Mouse (Mus musculus) CH12.LX (cell line): ENCODE measurements around the gene Ssx2ip. TPM values are rescaled to one million over a fixed set of nuclear protein-coding genes. Genes with fewer than 3 reads are reported as not detected.

Experiments
- DNase-seq: peaks from one replicate; pipeline ENCODE4 v3.0.0-alpha.2; 2013; ENCODE audit errors: extremely low read depth
- H3K27ac ChIP-seq: 2 replicates; pipeline ENCODE4 v1.5.1; 2012; ENCODE audit warnings: low read depth, mild to moderate bottlenecking, control low read depth, moderate library complexity; ENCODE audit not compliant: insufficient read depth
- H3K27me3 ChIP-seq: replicated peaks from 2 replicates; pipeline ENCODE3; 2012; ENCODE audit warnings: inconsistent platforms
- H3K36me3 ChIP-seq, 2 experiments: replicated peaks in 1 of 2; 2 replicates each; pipeline versions ENCODE3 to v1.6.1; 2012; ENCODE audit warnings: inconsistent platforms in 1 of 2, low read length in 1 of 2, mild to moderate bottlenecking in 1 of 2, mixed read lengths in 1 of 2, moderate library complexity in 1 of 2; ENCODE audit not compliant: control insufficient read depth in 1 of 2, insufficient read depth in 1 of 2
- H3K4me1 ChIP-seq, 2 experiments: 2 replicates each; pipeline ENCODE4 v1.6.1; 2012; ENCODE audit warnings: inconsistent platforms in 1 of 2, moderate library complexity in 1 of 2; ENCODE audit not compliant: insufficient read depth in 2 of 2, control insufficient read depth in 1 of 2
- H3K4me2 ChIP-seq: 2 replicates; pipeline ENCODE4 v1.6.1; 2012; ENCODE audit warnings: low read depth, mild to moderate bottlenecking, control low read depth; ENCODE audit not compliant: poor library complexity, insufficient read depth, severe bottlenecking
- H3K4me3 ChIP-seq, 3 experiments: fragments of 150-350 bp in 1 of 3; sonication (generic) in 1 of 3; replicated peaks in 1 of 3; 2 replicates each; pipeline versions ENCODE3 to v1.5.1; 2011 to 2012; ENCODE audit warnings: low read depth in 2 of 3, low read length in 2 of 3, mild to moderate bottlenecking in 2 of 3, moderate library complexity in 2 of 3, control low read depth in 1 of 3, improper control_type of control experiment in 1 of 3, inconsistent platforms in 1 of 3, mixed read lengths in 1 of 3; ENCODE audit not compliant: poor library complexity in 1 of 3
- H3K79me2 ChIP-seq: replicated peaks from 2 replicates; pipeline ENCODE4 v1.6.1; 2012; ENCODE audit warnings: mild to moderate bottlenecking, moderate library complexity; ENCODE audit not compliant: control insufficient read depth, poor library complexity, insufficient read depth, severe bottlenecking; ENCODE audit errors: extremely low read depth
- H3K9ac ChIP-seq: 2 replicates; pipeline ENCODE4 v1.6.1; 2012; ENCODE audit warnings: low read depth, mild to moderate bottlenecking, control low read depth, moderate library complexity; ENCODE audit not compliant: insufficient read depth
- H3K9me3 ChIP-seq: replicated peaks from 2 replicates; pipeline ENCODE3; 2012; ENCODE audit warnings: low read length, inconsistent platforms, mixed read lengths
- BHLHE40 ChIP-seq: IDR thresholded peaks from 2 replicates; pipeline ENCODE4 v1.6.1; 2011; ENCODE audit warnings: mild to moderate bottlenecking, low read depth, low read length, improper control_type of control experiment
- CHD2 ChIP-seq: IDR thresholded peaks from 2 replicates; pipeline ENCODE4 v1.6.1; 2011; ENCODE audit warnings: low read length, improper control_type of control experiment
- ELF1 ChIP-seq: IDR thresholded peaks from 2 replicates; pipeline ENCODE4 v1.6.1; 2014; ENCODE audit warnings: low read depth, mild to moderate bottlenecking, inconsistent platforms, low read length, improper control_type of control experiment
- ETS1 ChIP-seq: conservative IDR thresholded peaks from 2 replicates; pipeline ENCODE4 v1.6.1; 2012; ENCODE audit warnings: low read depth, mild to moderate bottlenecking, inconsistent platforms, low read length, improper control_type of control experiment, moderate library complexity
- GABPA ChIP-seq: IDR thresholded peaks from 2 replicates; pipeline ENCODE4 v1.6.1; 2012; ENCODE audit warnings: low read depth, low read length, improper control_type of control experiment, inconsistent platforms; ENCODE audit not compliant: insufficient replicate concordance
- JUN ChIP-seq: IDR thresholded peaks from 2 replicates; pipeline ENCODE4 v1.6.1; 2011; ENCODE audit warnings: low read depth, mild to moderate bottlenecking, low read length, improper control_type of control experiment, moderate library complexity; ENCODE audit not compliant: insufficient read depth
- MAZ ChIP-seq: IDR thresholded peaks from 2 replicates; pipeline ENCODE4 v1.6.1; 2012; ENCODE audit warnings: low read depth, mild to moderate bottlenecking, inconsistent platforms, low read length, improper control_type of control experiment, moderate library complexity
- MEF2A ChIP-seq: IDR thresholded peaks from 2 replicates; pipeline ENCODE4 v1.6.1; 2014; ENCODE audit warnings: low read depth, mild to moderate bottlenecking, inconsistent platforms, low read length, improper control_type of control experiment, borderline replicate concordance
- NRF1 ChIP-seq: IDR thresholded peaks from 2 replicates; pipeline ENCODE4 v1.6.1; 2014; ENCODE audit warnings: low read depth, mild to moderate bottlenecking, inconsistent platforms, low read length, improper control_type of control experiment, moderate library complexity
- PAX5 ChIP-seq: IDR thresholded peaks from 2 replicates; pipeline ENCODE4 v1.6.1; 2012; ENCODE audit warnings: low read length, inconsistent platforms, mixed read lengths
- POLR2A ChIP-seq: IDR thresholded peaks from 2 replicates; pipeline ENCODE4 v1.6.1; 2011; ENCODE audit warnings: low read depth, mild to moderate bottlenecking, improper control_type of control experiment, low read length
- RAD21 ChIP-seq: IDR thresholded peaks from 2 replicates; pipeline ENCODE4 v1.6.1; 2011; ENCODE audit warnings: low read depth, mild to moderate bottlenecking, low read length, improper control_type of control experiment, moderate library complexity
- RCOR1 ChIP-seq: conservative IDR thresholded peaks from 2 replicates; pipeline ENCODE4 v1.6.1; 2012; ENCODE audit warnings: low read depth, mild to moderate bottlenecking, inconsistent platforms, low read length, improper control_type of control experiment
- SMC3 ChIP-seq: IDR thresholded peaks from 2 replicates; pipeline ENCODE4 v1.6.1; 2011; ENCODE audit warnings: low read depth, low read length, improper control_type of control experiment
- TCF12 ChIP-seq: IDR thresholded peaks from 2 replicates; pipeline ENCODE4 v1.6.1; 2014; ENCODE audit warnings: low read depth, mild to moderate bottlenecking, inconsistent platforms, low read length, improper control_type of control experiment
- UBTF ChIP-seq: IDR thresholded peaks from 2 replicates; pipeline ENCODE4 v1.6.1; 2012; ENCODE audit warnings: low read depth, mild to moderate bottlenecking, inconsistent platforms, low read length, improper control_type of control experiment, moderate library complexity
- USF2 ChIP-seq: conservative IDR thresholded peaks from 2 replicates; pipeline ENCODE4 v1.6.1; 2011; ENCODE audit warnings: low read depth, low read length, improper control_type of control experiment
- ZNF384 ChIP-seq: IDR thresholded peaks from 2 replicates; pipeline ENCODE4 v1.6.1; 2012; ENCODE audit warnings: low read depth, low read length, improper control_type of control experiment, inconsistent platforms
- dilution Hi-C: fragments of 300-500 bp; cut with MboI; formaldehyde crosslinking; loops from 2 replicates; pipeline ENCODE4 v1.14.3; 2020; ENCODE audit warnings: low sequenced_read_pairs; ENCODE audit not compliant: extremely low pct_unique_long_range_greater_than_20kb, extremely low pct_ligation_motif_present
- in situ Hi-C: fragments of 300-500 bp; cut with MboI; formaldehyde crosslinking; loops from 3 replicates; pipeline ENCODE4 v1.14.3; 2019; ENCODE audit warnings: low sequenced_read_pairs, low pct_ligation_motif_present, low pct_unique_long_range_greater_than_20kb, mixed read lengths
- polyA plus RNA-seq: library from polyadenylated mRNA; unstranded; fragments of >175 nt; gene quantifications from 2 replicates; pipeline ENCODE4 v1.2.1, GENCODE M21; 2012; ENCODE audit warnings: low read depth; ENCODE audit not compliant: insufficient read length
- total RNA-seq, 2 experiments: library from RNA; depleted of rRNA; stranded (reverse); fragments of 300-350 nt in 1 of 2; fragments of >200 nt in 1 of 2; gene quantifications; 2 replicates each; pipeline ENCODE4 v1.2.3; 2012 to 2014

The Ssx2ip gene
- total and polyA plus RNA-seq, 3 experiments, result 28.0 to 32.6 (median 31.9) TPM

GRCm38 (mm10) chr3:146355146-146355545, 49.3 kb upstream of the Ssx2ip start:
- Histone ChIP-seq H3K9me3 (no peaks in the 10 kb centered on the region), H3K4me1 (no peaks in the 10 kb centered on the region), H3K4me3 (no peak overlapping the region), H3K79me2 (no peaks in the 10 kb centered on the region), H3K4me2 (no peak overlapping the region), H3K27me3 (no peaks in the 10 kb centered on the region), H3K36me3 (no peaks in the 10 kb centered on the region), H3K9ac (no peak overlapping the region)
- in situ Hi-C loops, result no loop called here
- dilution Hi-C loops, result no loop called here
- no peak for TF ChIP-seq PAX5
- no peak for TF ChIP-seq USF2
- no peak for TF ChIP-seq JUN
- TF ChIP-seq TCF12, result no peak
- TF ChIP-seq, all 38 proteins: peak for 0
- DNase-seq, result no peak
- no peak overlapping the region for H3K27ac ChIP-seq

GRCm38 (mm10) chr3:146365471-146365870, 39.0 kb upstream of the Ssx2ip start:
- TF ChIP-seq UBTF, result no peak
- TF ChIP-seq POLR2A, result no peak
- no peak for TF ChIP-seq CHD2
- TF ChIP-seq BHLHE40, result no peak
- TF ChIP-seq GABPA, result no peak
- TF ChIP-seq MEF2A, result no peak
- no peak for TF ChIP-seq ELF1
- TF ChIP-seq RAD21, result no peak
- TF ChIP-seq SMC3, result no peak
- no peak for TF ChIP-seq ZNF384
- no peak for TF ChIP-seq NRF1
- no peak for TF ChIP-seq MAZ
- TF ChIP-seq RCOR1, result no peak
- TF ChIP-seq TCF12, result no peak
- TF ChIP-seq ETS1, result no peak
- Histone ChIP-seq H3K9ac (no peak overlapping the region), H3K4me2 (peak overlapping the region; percentile 41; the same call in 1 of the 2 replicates), H3K36me3 (no peaks in the 10 kb centered on the region), H3K79me2 (no peaks in the 10 kb centered on the region), H3K9me3 (no peaks in the 10 kb centered on the region), H3K27me3 (no peaks in the 10 kb centered on the region), H3K27ac (no peak overlapping the region), H3K4me1 (no peaks in the 10 kb centered on the region), H3K4me3 (no peak overlapping the region)
- DNase-seq, result no peak
- dilution Hi-C loops (no loop called here), in situ Hi-C loops (no loop called here)
